Mouse (Mus musculus) liver, embryonic 15.5 days (tissue): ENCODE data around the gene Ldlrad3. TPM values are rescaled to one million over a fixed set of nuclear protein-coding genes. Genes with fewer than 3 reads are reported as not detected.

Experiments used
- ATAC-seq: fragments of 200-750 bp; cut with Nextera tagmentation; 2 replicates; pipeline ENCODE4 v1.8.0; 2017; ENCODE audit warnings: moderate number of reproducible peaks, mild to moderate bottlenecking, moderate library complexity; ENCODE audit not compliant: insufficient read depth
- H3K27ac ChIP-seq: fragments of 300-500 bp; sonication (generic); replicated peaks from 2 replicates; pipeline ENCODE4 v1.5.1; 2015; ENCODE audit warnings: mild to moderate bottlenecking, inconsistent platforms
- H3K27me3 ChIP-seq: fragments of 300-500 bp; sonication (generic); 2 replicates; pipeline ENCODE4 v1.6.1; 2015; ENCODE audit warnings: mild to moderate bottlenecking, inconsistent platforms
- H3K36me3 ChIP-seq: fragments of 300-500 bp; sonication (generic); replicated peaks from 2 replicates; pipeline ENCODE4 v1.6.1; 2015; ENCODE audit warnings: moderate library complexity, mild to moderate bottlenecking, inconsistent platforms
- H3K4me1 ChIP-seq: fragments of 300-500 bp; sonication (generic); replicated peaks from 2 replicates; pipeline ENCODE4 v1.6.1; 2015; ENCODE audit warnings: inconsistent platforms
- H3K4me2 ChIP-seq: fragments of 300-500 bp; sonication (generic); 2 replicates; pipeline ENCODE4 v1.6.1; 2015; ENCODE audit warnings: moderate library complexity, mild to moderate bottlenecking, inconsistent platforms
- H3K4me3 ChIP-seq: fragments of 300-500 bp; sonication (generic); replicated peaks from 2 replicates; pipeline ENCODE4 v1.5.1; 2015; ENCODE audit warnings: mild to moderate bottlenecking, inconsistent platforms
- H3K9ac ChIP-seq: fragments of 300-500 bp; sonication (generic); 2 replicates; pipeline ENCODE4 v1.6.1; 2015; ENCODE audit warnings: moderate library complexity, mild to moderate bottlenecking, inconsistent platforms
- H3K9me3 ChIP-seq: fragments of 300-500 bp; sonication (generic); replicated peaks from 2 replicates; pipeline ENCODE4 v1.6.1; 2016; ENCODE audit warnings: inconsistent platforms
- WGBS: fragments of 180-500 bp; shearing (Covaris S2); methylation state at CpG from one replicate; pipeline ENCODE4 v1.1.7; 2015; ENCODE audit warnings: mixed read lengths; ENCODE audit not compliant: insufficient replicate concordance; 5-methylcytosine and 5-hydroxymethylcytosine counted together
- polyA plus RNA-seq: library from polyadenylated mRNA; unstranded; fragments of >200 nt; fragmentation: Nextera tagmentation; extraction: Ambion mirVana; gene quantifications from 2 replicates; pipeline ENCODE4 v1.2.1, GENCODE M21; 2015

The Ldlrad3 gene
- polyA plus RNA-seq, 1 experiment from 2014 or later, result 4.8 TPM

DNA sequence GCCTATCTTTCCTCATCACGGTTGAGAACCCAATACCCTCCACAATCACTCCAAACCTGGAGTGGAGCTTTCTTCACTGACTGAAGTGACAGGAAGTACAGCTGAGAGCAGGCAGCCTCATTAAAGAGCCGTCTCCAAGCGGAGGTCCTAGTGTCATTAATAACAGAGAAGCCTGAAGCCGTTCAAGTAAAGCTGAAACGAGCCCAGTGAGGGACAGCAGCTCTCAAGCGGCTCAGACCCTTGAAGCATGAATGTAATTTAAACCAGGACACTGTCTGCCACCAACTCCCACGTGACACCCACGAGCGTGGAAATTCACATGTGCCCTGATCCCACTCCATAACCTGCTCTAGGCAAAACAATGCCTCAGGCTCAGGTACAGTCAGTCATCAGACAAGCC, 29.7 kb downstream of the Ldlrad3 start:
- Histone ChIP-seq H3K4me2 (no peak overlapping the region), H3K4me1 (peaks cover 23% of the 10 kb centered on the region), H3K27ac (no peak overlapping the region), H3K36me3 (no peaks in the 10 kb centered on the region), H3K4me3 (no peak overlapping the region), H3K9me3 (no peaks in the 10 kb centered on the region), H3K9ac (no peak overlapping the region), H3K27me3 (no peaks in the 10 kb centered on the region)
- no peak for ATAC-seq
- WGBS, result 59% methylated on average over 9 of the region's 9 CpGs

DNA sequence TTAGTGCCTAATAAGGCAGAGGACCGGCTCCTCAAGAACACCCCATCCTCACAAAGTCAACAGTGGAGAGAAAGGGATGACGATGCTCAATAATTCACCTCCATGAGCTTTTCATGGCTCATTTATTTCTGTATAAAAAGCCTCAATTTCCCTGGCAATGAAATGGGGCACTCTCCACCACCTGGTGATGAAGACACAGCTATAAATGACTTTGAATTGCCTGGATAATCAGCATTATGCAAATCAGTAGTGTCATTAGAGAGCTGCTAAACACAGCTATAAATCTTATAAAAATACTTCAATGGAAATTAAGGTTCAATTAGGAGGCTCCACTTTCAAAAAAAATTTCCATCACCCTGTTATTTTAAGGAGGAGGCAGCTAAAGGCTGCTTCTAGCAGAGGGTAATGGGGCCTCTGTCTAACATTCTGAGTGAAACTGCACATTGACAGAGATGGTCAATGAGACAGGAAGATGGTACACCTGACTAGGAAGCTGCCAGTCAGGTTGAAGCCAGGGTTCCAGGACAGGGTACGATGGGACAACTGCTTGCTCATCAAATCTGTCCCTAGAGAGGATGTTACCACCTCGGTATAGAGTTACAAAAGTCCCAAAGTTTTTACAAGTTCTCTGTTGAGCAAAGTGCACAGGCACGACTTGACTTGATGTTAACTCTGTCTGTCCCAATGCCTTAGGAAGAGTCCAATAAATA, 30.7 kb downstream of the Ldlrad3 start:
- no peak overlapping the region for H3K27ac ChIP-seq
- no peak overlapping the region for H3K9ac ChIP-seq

DNA sequence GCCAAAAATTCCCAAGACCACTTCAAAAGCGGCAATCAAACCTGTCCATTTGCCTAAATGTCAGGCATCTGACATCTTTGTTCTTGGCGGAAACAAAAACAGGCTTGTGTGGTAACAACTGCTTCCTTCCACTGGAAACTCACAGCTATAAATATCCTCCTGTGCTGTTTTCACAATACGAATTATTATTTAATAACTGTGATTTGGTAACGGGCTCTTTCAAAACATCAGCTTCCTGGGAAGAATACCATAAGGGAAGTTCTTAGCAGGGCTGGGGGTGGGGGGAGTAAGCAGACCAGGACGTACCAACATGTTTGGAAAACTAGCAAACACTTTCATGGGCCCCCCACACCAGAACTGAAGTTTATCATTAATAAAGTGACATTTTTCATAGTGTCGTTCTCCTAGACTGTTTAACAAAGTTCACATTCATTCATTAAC, 31.4 kb downstream of the Ldlrad3 start:
- Histone ChIP-seq H3K4me2 (no peak overlapping the region), H3K4me1 (peaks cover 28% of the 10 kb centered on the region), H3K27ac (0 out of 2 replicates have a peak overlapping the region, but pooled peaks have one; percentile 2), H3K27me3 (no peaks in the 10 kb centered on the region), H3K9ac (no peak overlapping the region), H3K9me3 (no peaks in the 10 kb centered on the region), H3K36me3 (no peaks in the 10 kb centered on the region), H3K4me3 (no peak overlapping the region)
- WGBS, result 31% methylated on average over 6 of the region's 6 CpGs
- ATAC-seq, result no peak

More for the DNA sequence above, 30.7 kb downstream of the Ldlrad3 start:
- peaks cover 28% of the 10 kb centered on the region for H3K4me1 ChIP-seq
- no peaks in the 10 kb centered on the region for H3K9me3 ChIP-seq
- H3K4me2 ChIP-seq, result no peak overlapping the region
- H3K27me3 ChIP-seq, result no peaks in the 10 kb centered on the region
- whole genome bisulfite sequencing, result 57% methylated on average over 5 of the region's 5 CpGs
- H3K36me3 ChIP-seq, result no peaks in the 10 kb centered on the region
- no peak for ATAC-seq
- H3K4me3 ChIP-seq, result no peak overlapping the region

DNA sequence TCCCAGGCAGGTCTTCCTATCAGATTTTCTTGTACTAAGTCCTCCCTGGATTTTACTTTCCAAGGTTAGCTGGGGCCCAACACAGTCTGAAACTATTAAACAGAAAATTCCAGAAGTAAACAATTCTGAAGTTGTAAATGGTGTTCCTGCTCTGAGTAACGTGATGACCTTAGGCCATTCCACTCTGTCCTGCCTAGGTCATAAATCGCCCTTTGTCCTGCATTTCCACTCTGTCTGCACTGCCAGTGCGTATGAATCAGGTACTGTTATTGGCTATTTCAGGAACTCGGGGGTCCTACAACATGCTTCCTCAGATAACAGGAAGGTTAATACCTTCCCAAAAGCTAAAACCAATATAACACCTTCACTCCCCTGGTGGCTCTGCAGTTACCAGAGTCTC, 31.9 kb downstream of the Ldlrad3 start:
- WGBS, result 31% methylated on average over 4 of the region's 4 CpGs
- Histone ChIP-seq H3K27me3 (no peaks in the 10 kb centered on the region), H3K4me1 (peaks cover 28% of the 10 kb centered on the region), H3K4me3 (no peak overlapping the region), H3K9me3 (no peaks in the 10 kb centered on the region), H3K27ac (0 out of 2 replicates have a peak overlapping the region, but pooled peaks have one; percentile 2), H3K36me3 (no peaks in the 10 kb centered on the region), H3K9ac (no peak overlapping the region), H3K4me2 (no peak overlapping the region)
- ATAC-seq, result no peak

DNA sequence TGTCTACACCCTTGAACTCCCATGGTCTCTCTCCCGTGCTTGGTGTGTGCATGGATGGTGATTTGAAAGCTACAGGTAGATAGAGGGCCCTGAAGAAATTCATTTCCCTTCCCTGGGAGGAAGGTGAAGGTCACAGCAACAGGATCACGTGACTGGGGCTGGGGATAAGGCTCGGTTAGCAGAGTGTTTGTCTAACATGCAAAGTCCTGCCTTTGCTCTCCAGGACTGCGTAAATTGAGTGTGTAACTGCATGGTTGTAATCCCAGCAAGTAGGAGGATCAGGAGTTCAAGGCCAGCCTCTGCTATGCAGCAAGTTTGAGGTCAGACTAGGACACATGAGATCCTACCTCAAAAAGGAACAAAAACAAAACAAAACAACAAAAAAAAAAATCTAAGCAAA, 32.7 kb downstream of the Ldlrad3 start:
- H3K9me3 ChIP-seq, result no peaks in the 10 kb centered on the region
- ATAC-seq, result no peak
- no peaks in the 10 kb centered on the region for H3K27me3 ChIP-seq
- H3K27ac ChIP-seq, result no peak overlapping the region
- H3K9ac ChIP-seq, result no peak overlapping the region
- no peaks in the 10 kb centered on the region for H3K36me3 ChIP-seq
- WGBS, result 46% methylated on average over 4 of the region's 4 CpGs
- peaks cover 28% of the 10 kb centered on the region for H3K4me1 ChIP-seq
- no peak overlapping the region for H3K4me3 ChIP-seq
- no peak overlapping the region for H3K4me2 ChIP-seq

DNA sequence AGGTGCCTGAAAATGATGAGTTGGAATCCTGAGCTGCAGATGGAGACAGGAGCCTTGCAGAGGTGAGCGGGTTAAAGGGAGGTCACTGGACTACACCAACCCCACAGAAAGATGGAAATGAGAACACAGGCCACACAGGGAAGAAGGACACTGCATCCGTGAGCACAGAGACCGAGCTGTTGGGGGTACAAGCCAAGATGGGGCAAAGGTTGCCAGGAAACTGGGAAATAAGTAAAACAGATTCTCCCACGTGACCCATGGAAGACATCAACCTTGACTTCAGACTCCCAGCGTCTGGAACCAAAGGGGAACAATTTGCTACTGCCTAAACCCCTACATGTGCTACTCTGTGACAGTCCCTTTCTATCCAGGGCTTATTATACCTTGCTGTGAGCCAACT, 33.3 kb downstream of the Ldlrad3 start:
- H3K9me3 ChIP-seq, result no peaks in the 10 kb centered on the region
- no peak overlapping the region for H3K27ac ChIP-seq
- H3K4me1 ChIP-seq, result peaks cover 28% of the 10 kb centered on the region
- no peak overlapping the region for H3K4me2 ChIP-seq
- H3K27me3 ChIP-seq, result no peaks in the 10 kb centered on the region
- 56% methylated on average over 5 of the region's 5 CpGs for WGBS
- no peak overlapping the region for H3K4me3 ChIP-seq
- ATAC-seq, result no peak
- H3K9ac ChIP-seq, result no peak overlapping the region
- no peaks in the 10 kb centered on the region for H3K36me3 ChIP-seq

DNA sequence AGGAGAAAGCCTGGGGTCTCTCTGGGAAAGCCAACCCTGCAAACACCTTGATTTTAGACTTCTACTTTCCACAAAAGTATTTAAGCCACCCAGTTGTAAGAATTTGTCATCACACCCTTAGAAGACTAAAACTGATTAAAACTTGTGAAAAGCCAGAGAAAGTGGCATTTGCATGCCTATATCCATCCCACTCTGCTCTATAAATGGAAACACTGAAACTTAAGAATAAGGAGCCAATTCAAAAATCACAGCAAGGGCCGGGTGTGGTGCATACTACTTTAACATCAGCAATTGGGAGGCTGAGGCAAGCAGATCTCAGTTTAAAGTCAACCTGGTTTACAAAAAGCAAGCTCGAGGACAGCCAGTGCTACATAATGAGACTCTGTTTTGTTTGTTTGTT, 37.1 kb downstream of the Ldlrad3 start:
- no peaks in the 10 kb centered on the region for H3K27me3 ChIP-seq
- H3K4me3 ChIP-seq, result no peak overlapping the region
- no peak overlapping the region for H3K4me2 ChIP-seq
- H3K4me1 ChIP-seq, result peaks cover 16% of the 10 kb centered on the region; the same call in 1 of the 2 replicates
- H3K9ac ChIP-seq, result no peak overlapping the region
- WGBS, result 41% methylated on average over 2 of the region's 2 CpGs
- no peak for ATAC-seq
- no peaks in the 10 kb centered on the region for H3K9me3 ChIP-seq
- no peak overlapping the region for H3K27ac ChIP-seq
- H3K36me3 ChIP-seq, result no peaks in the 10 kb centered on the region

DNA sequence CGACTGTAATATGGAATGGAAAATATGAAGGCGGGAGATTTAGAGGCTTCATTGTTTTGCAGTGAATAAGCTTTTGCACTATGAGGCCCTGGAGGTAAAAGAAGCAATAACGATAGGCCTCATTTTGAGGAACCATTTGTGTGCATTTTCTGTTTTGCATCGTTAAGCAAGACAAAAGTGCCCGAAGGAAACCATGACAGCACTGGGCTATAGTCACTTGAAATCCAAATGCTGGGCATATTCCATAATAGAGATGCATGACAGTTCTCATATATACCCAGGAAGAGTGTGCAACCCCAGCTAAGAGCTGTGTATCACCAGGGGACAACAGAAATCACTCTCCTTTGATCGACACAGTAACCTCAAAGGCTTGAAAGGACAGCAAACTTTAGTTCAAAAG, 38.1 kb downstream of the Ldlrad3 start:
- H3K27ac ChIP-seq, result no peak overlapping the region
- no peak overlapping the region for H3K4me3 ChIP-seq
- no peaks in the 10 kb centered on the region for H3K9me3 ChIP-seq
- H3K9ac ChIP-seq, result no peak overlapping the region
- 67% methylated on average over 6 of the region's 6 CpGs for WGBS
- no peaks in the 10 kb centered on the region for H3K36me3 ChIP-seq
- no peak for ATAC-seq
- 0 out of 2 replicates have a peak, but pooled peaks cover 7% of the 10 kb centered on the region for H3K4me1 ChIP-seq
- no peak overlapping the region for H3K4me2 ChIP-seq
- no peaks in the 10 kb centered on the region for H3K27me3 ChIP-seq

DNA sequence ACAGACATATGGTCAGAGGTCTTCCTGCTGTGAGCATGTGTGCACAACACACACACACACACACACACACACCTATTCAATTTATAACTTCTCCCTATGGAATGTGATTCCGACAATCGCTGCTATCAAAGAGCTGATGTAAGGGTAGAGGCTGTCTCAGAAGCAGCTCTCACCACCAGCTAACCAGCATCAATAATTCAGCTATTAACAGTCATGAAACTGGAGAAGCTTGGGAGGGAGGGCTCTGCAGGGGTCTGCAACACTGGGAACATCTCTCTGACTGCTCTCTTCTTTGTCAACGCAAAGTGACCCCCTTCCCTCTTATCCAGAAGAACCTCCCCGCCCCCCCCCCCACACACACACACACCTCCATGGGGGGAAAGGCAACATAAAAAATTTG, 38.6 kb downstream of the Ldlrad3 start:
- Histone ChIP-seq H3K4me1 (peaks cover 7% of the 10 kb centered on the region; the same call in 1 of the 2 replicates), H3K9me3 (no peaks in the 10 kb centered on the region), H3K27me3 (no peaks in the 10 kb centered on the region), H3K27ac (no peak overlapping the region), H3K36me3 (no peaks in the 10 kb centered on the region), H3K4me3 (no peak overlapping the region), H3K4me2 (no peak overlapping the region), H3K9ac (no peak overlapping the region)
- 67% methylated on average over 3 of the region's 4 CpGs for WGBS
- no peak for ATAC-seq

DNA sequence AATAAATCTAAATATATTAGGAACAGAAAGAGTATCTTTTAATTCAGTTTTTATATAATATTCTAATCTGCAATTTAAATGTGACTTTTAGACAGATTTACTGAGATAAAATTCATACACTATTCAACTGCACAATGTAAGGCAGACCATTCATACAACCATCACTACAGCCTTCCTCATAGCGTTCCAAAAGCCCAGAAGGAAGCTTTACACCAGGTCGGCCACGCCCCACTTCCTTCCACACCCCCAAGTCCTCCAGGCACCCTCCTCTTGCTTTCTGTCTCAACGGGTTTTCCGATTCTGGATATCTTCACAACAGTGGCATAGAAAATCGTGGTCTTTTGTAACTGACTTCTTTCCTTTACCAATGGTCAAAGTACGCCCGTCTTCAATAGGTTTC, 39.8 kb downstream of the Ldlrad3 start:
- no peaks in the 10 kb centered on the region for H3K27me3 ChIP-seq
- no peak for ATAC-seq
- H3K36me3 ChIP-seq, result no peaks in the 10 kb centered on the region
- no peak overlapping the region for H3K4me2 ChIP-seq
- H3K27ac ChIP-seq, result no peak overlapping the region
- WGBS, result 43% methylated on average over 8 of the region's 8 CpGs
- H3K4me1 ChIP-seq, result peaks cover 5% of the 10 kb centered on the region; the same call in 1 of the 2 replicates
- H3K9me3 ChIP-seq, result no peaks in the 10 kb centered on the region
- H3K9ac ChIP-seq, result no peak overlapping the region
- H3K4me3 ChIP-seq, result no peak overlapping the region

DNA sequence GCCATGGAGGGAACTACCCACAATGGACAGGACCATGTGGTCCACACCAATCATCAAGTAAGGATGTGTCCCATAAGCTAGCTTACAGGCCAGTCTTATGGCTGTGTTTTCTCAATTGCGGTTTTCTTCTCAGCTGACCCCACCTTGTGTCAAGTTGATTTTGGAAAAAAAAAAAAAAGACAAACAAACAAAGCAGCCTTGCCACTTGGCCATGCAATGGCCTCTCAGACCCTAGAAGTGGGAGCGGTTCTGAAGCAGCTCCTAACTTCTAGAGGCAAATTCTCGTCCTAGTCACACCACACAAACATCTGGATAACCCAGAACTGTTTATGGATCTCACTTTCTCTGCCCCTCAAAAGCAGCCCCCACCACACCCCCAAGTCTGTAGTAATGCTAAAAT, 41.1 kb downstream of the Ldlrad3 start:
- no peak for ATAC-seq
- no peak overlapping the region for H3K4me3 ChIP-seq
- no peaks in the 10 kb centered on the region; the same call in 1 of the 2 replicates for H3K4me1 ChIP-seq
- H3K9me3 ChIP-seq, result no peaks in the 10 kb centered on the region
- no peaks in the 10 kb centered on the region for H3K27me3 ChIP-seq
- WGBS, result 78% methylated on average over 3 of the region's 3 CpGs
- H3K36me3 ChIP-seq, result no peaks in the 10 kb centered on the region
- H3K9ac ChIP-seq, result no peak overlapping the region
- H3K27ac ChIP-seq, result no peak overlapping the region
- H3K4me2 ChIP-seq, result no peak overlapping the region

DNA sequence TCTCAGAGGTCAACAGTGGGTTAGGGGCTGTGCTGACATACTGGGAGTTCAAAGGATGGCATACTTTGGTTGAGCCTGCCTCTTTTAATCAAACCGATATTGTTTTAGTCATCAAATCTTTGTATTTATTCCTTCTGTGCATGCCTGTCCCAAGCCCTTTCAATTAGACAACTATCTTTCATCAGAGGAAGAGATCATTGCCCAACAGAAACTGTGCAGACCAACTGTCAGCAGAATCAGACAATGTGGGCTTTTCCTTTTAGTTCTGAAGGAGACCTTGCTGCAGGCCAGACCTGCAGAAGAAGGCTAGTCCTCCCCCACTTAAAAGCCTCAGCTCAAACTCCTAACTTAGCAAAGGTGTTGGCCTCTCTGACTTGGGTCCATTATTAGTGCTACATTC, 41.9 kb downstream of the Ldlrad3 start:
- H3K36me3 ChIP-seq, result no peaks in the 10 kb centered on the region
- H3K9ac ChIP-seq, result no peak overlapping the region
- H3K27me3 ChIP-seq, result no peaks in the 10 kb centered on the region
- no peak overlapping the region for H3K27ac ChIP-seq
- H3K4me1 ChIP-seq, result no peaks in the 10 kb centered on the region; the same call in 1 of the 2 replicates
- H3K4me3 ChIP-seq, result no peak overlapping the region
- no peak overlapping the region for H3K4me2 ChIP-seq
- WGBS, result 59% methylated on average over 1 of the region's 1 CpGs
- no peak for ATAC-seq
- no peaks in the 10 kb centered on the region for H3K9me3 ChIP-seq
